Comparison of ENCODE assay signal across 11 mouse cellular contexts in the genomic region with DNA sequence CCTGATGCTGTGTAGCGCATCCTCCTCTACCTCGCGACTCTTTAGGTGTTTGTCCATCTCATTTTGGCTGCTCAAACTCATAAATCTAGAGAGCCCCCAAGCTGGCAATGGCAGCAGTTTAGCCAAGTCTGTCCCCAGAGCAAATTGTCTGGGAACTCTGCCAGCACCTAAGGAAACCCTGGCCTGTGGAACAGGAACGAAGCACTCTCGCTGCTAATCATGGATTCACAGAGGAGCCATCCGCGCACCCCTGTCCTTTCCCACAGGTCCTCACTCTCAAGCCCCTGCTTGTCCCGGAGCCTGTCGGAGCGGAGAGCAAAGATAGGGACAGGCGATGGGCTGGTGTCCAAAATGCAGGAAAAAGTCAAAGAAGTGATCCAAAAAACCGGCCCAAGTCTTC.
A peak's percentile ranks its signal among the peaks of the same experiment; 100 is the strongest.
DNase-seq lines count a peak whose midpoint lies in the region; ATAC-seq and TF ChIP-seq lines count a peak whose summit lies in the region.
"Had no signal": no experiment of that assay in that cellular context is flagged by ENCODE, and none has a peak within 500 bp of the region (broad histone marks: within the 10 kb centered on the region; RNA-seq: fewer than 3 reads in every experiment).

No protein-coding gene starts in this region.

- H3K4me2 ChIP-seq in kidney, embryonic 15.5 days, result no peak overlapping the region
- no peak overlapping the region for H3K4me2 ChIP-seq in forebrain, embryonic 16.5 days (ENCODE audit: low read length)
- H3K4me2 ChIP-seq: hindbrain, embryonic 15.5 days; neural tube, embryonic 12.5 days had no signal

- peak; percentile 43 for DNase-seq in kidney, postnatal 10 days
- DNase-seq in adipocyte (ENCODE audit: low spot score), result peak; percentile 91
- DNase-seq in cerebellum, adult 2 months, result peak; percentile 49 to 57
- DNase-seq in heart, postnatal 36 days, result peak; percentile 37 to 44
- no peak for DNase-seq in embryo, embryonic 10.5 days (ENCODE audit: low spot score)
- no peak for DNase-seq in ovary, postnatal 14 days (ENCODE audit: low spot score)
- DNase-seq: thymus, postnatal 14 days had no signal

- no peak for ATAC-seq in kidney, embryonic 15.5 days (replicated peaks; ENCODE audit: low FRiP score)
- ATAC-seq in forebrain, embryonic 16.5 days, result no peak

- WGBS in kidney, embryonic 15.5 days, result 70% methylated on average over 12 of the region's 12 CpGs
- 9% methylated on average over 12 of the region's 12 CpGs for WGBS in cerebellum, adult 2 months
- WGBS in forebrain, embryonic 16.5 days, result 61% methylated on average over 12 of the region's 12 CpGs

- no peak overlapping the region for H3K27ac ChIP-seq in kidney, embryonic 15.5 days
- H3K27ac ChIP-seq in cerebellum, adult 2 months (ENCODE audit: insufficient read depth, low read length), result no peak overlapping the region
- H3K27ac ChIP-seq in forebrain, embryonic 16.5 days (ENCODE audit: low read length), result no peak overlapping the region
- H3K27ac ChIP-seq: hindbrain, embryonic 15.5 days; neural tube, embryonic 12.5 days had no signal

- no peak for TF ChIP-seq POLR2A in cerebellum, adult 2 months (IDR thresholded peaks at IDR 0.05; ENCODE audit: borderline replicate concordance, insufficient read depth, low read length)

- 0 out of 2 replicates have a peak, but pooled peaks cover 2% of the 10 kb centered on the region for H3K4me1 ChIP-seq in kidney, embryonic 15.5 days
- peaks cover 7% of the 10 kb centered on the region for H3K4me1 ChIP-seq in cerebellum, adult 2 months (ENCODE audit: control insufficient read depth, insufficient read depth, low read length)
- H3K4me1 ChIP-seq in forebrain, embryonic 16.5 days (replicated peaks; ENCODE audit: control insufficient read depth, insufficient read depth, low read length), result peaks cover 14% of the 10 kb centered on the region

- no peak overlapping the region for H3K4me3 ChIP-seq in kidney, embryonic 15.5 days (replicated peaks)
- H3K4me3 ChIP-seq in cerebellum, adult 2 months (replicated peaks; ENCODE audit: insufficient read depth, low read depth, low read length), result no peak overlapping the region
- H3K4me3 ChIP-seq in forebrain, embryonic 16.5 days (replicated peaks; ENCODE audit: low read length), result no peak overlapping the region
- H3K4me3 ChIP-seq: hindbrain, embryonic 15.5 days; neural tube, embryonic 12.5 days had no signal

- TF ChIP-seq CTCF in cerebellum, adult 2 months (IDR thresholded peaks at IDR 0.05; ENCODE audit: borderline replicate concordance, insufficient read depth, low read depth, low read length), result no peak

- H3K27me3 ChIP-seq in kidney, embryonic 15.5 days, result no peaks in the 10 kb centered on the region
- H3K27me3 ChIP-seq in cerebellum, adult 2 months (ENCODE audit: control insufficient read depth, insufficient read depth, low read length), result no peaks in the 10 kb centered on the region; the same call in 1 of the 2 replicates
- no peaks in the 10 kb centered on the region for H3K27me3 ChIP-seq in forebrain, embryonic 16.5 days (replicated peaks; ENCODE audit: control insufficient read depth, insufficient read depth, low read length)
- H3K27me3 ChIP-seq: hindbrain, embryonic 15.5 days; neural tube, embryonic 12.5 days had no signal

- no peaks in the 10 kb centered on the region for H3K36me3 ChIP-seq in kidney, embryonic 15.5 days
- no peaks in the 10 kb centered on the region for H3K36me3 ChIP-seq in forebrain, embryonic 16.5 days (ENCODE audit: control insufficient read depth, insufficient read depth)
- H3K36me3 ChIP-seq: hindbrain, embryonic 15.5 days; neural tube, embryonic 12.5 days had no signal

- intact Hi-C loops in heart, postnatal 36 days (cut with DNase I), result no loop called here

- no peak overlapping the region for H3K9ac ChIP-seq in kidney, embryonic 15.5 days
- no peak overlapping the region for H3K9ac ChIP-seq in forebrain, embryonic 16.5 days (replicated peaks; ENCODE audit: low read depth, low read length)
- H3K9ac ChIP-seq: hindbrain, embryonic 15.5 days; neural tube, embryonic 12.5 days had no signal

- no peaks in the 10 kb centered on the region for H3K9me3 ChIP-seq in kidney, embryonic 15.5 days (replicated peaks)
- H3K9me3 ChIP-seq in forebrain, embryonic 16.5 days (ENCODE audit: control insufficient read depth, low read length), result no peaks in the 10 kb centered on the region
- H3K9me3 ChIP-seq: hindbrain, embryonic 15.5 days; neural tube, embryonic 12.5 days had no signal

Comparison
In these comparisons a context has a peak if more than half of its experiments do, and no peak if none do; other contexts are left out.
1. DNase-seq: peak in kidney, postnatal 10 days (single experiment), adipocyte (single experiment), cerebellum, adult 2 months (2 of 2) and heart, postnatal 36 days (2 of 2); none in embryo, embryonic 10.5 days (single experiment) and ovary, postnatal 14 days (single experiment).